Mouse (Mus musculus) small intestine, adult 2 months (tissue): ENCODE results near the gene Sptan1.

Experiments
- CTCF ChIP-seq: fragments of 200-500 bp; IDR thresholded peaks from 2 replicates; pipeline ENCODE4 v1.5.1; 2012; ENCODE audit warnings: low read depth, mild to moderate bottlenecking, control low read depth, inconsistent platforms, low read length, moderate library complexity, mixed read lengths; ENCODE audit not compliant: insufficient replicate concordance, insufficient read length; ENCODE audit errors: extremely low read depth
- POLR2A ChIP-seq: fragments of 200-500 bp; IDR thresholded peaks from 2 replicates; pipeline ENCODE4 v1.6.1; 2012; ENCODE audit warnings: low read depth, mild to moderate bottlenecking, control low read depth, inconsistent platforms, low read length, moderate library complexity

DNA sequence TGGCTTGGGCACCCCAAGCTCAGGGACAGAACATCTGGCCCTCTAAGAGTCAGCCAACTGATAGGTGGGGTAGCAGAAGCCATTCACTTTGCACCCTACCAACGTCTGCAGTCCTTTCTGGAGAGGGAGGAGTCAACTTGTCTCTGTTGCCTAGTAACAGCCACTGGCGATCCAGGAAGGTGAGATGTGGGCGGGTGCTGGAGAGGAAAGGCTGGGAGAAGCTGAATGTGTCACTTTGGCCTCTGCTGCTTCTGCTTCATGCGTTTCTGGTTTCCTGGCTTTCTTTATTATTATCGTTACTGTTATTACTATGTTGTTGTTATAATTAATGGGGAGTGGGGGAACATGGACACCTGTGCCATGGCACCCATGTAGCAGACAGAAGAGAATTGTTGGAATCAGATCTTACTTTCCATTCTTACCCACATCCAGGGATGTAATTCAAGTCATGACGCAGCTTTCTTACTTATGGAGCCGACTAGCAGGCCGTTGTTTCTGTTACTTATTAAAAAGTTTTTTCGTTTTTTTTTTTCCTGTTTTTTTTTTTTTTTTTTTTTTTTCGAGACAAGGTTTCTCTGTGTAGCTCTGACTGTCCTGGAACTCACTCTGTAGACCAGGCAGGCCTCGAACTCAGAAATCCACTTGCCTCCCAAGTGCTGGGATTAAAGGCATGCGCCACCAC is 92.0 kb downstream of the Sptan1 start, which contains the start of gene Set:
- TF ChIP-seq CTCF (no peak), POLR2A (no peak)
